Mouse (Mus musculus) brain, embryonic 14.5 days (tissue): ENCODE results near the gene Mypn.

Experiments
- CTCF ChIP-seq: fragments of 200-500 bp; IDR thresholded peaks from 2 replicates; pipeline ENCODE4 v1.5.1; 2012; ENCODE audit warnings: inconsistent platforms, mild to moderate bottlenecking, moderate library complexity, borderline replicate concordance; ENCODE audit not compliant: insufficient read depth, insufficient read length; ENCODE audit errors: extremely low read depth
- POLR2A ChIP-seq: fragments of 200-500 bp; IDR thresholded peaks from 2 replicates; pipeline ENCODE4 v1.6.1; 2012; ENCODE audit warnings: mild to moderate bottlenecking, inconsistent platforms, borderline replicate concordance; ENCODE audit not compliant: poor library complexity, insufficient read depth, insufficient read length, severe bottlenecking; ENCODE audit errors: extremely low read depth

GRCm38 (mm10) chr10:63089758-63090571 is 113.8 kb downstream of the Mypn start:
- TF ChIP-seq CTCF (no peak), POLR2A (no peak)
